Mouse (Mus musculus) embryonic facial prominence, embryonic 14.5 days (tissue): ENCODE measurements around the gene Pde1c. TPM values are rescaled to one million over a fixed set of nuclear protein-coding genes. Genes with fewer than 3 reads are reported as not detected.

Source experiments
- ATAC-seq: fragments of 200-750 bp; cut with Nextera tagmentation; 2 replicates; pipeline ENCODE4 v1.8.0; 2017; ENCODE audit warnings: low read depth, moderate number of reproducible peaks, moderate TSS enrichment
- DNase-seq: peaks from one replicate; pipeline ENCODE4 v3.0.0-alpha.2; 2015; ENCODE audit warnings: low spot score
- H3K27ac ChIP-seq: fragments of 300-500 bp; sonication (generic); replicated peaks from 2 replicates; pipeline ENCODE4 v1.5.1; 2014; ENCODE audit warnings: low read depth, mild to moderate bottlenecking, low read length, moderate library complexity
- H3K27me3 ChIP-seq: fragments of 300-500 bp; sonication (generic); replicated peaks from 2 replicates; pipeline ENCODE4 v1.6.1; 2014; ENCODE audit warnings: low read length; ENCODE audit not compliant: control insufficient read depth, insufficient read depth
- H3K36me3 ChIP-seq: fragments of 300-500 bp; sonication (generic); 2 replicates; pipeline ENCODE4 v1.6.1; 2014; ENCODE audit warnings: low read length, mixed read lengths; ENCODE audit not compliant: control insufficient read depth, insufficient read depth
- H3K4me1 ChIP-seq: fragments of 300-500 bp; sonication (generic); 2 replicates; pipeline ENCODE4 v1.6.1; 2014; ENCODE audit warnings: antibody characterized with exemption, low read length; ENCODE audit not compliant: control insufficient read depth, insufficient read depth
- H3K4me2 ChIP-seq: fragments of 300-500 bp; sonication (generic); 2 replicates; pipeline ENCODE4 v1.6.1; 2014; ENCODE audit warnings: low read depth, mild to moderate bottlenecking, low read length, moderate library complexity, mixed read lengths
- H3K4me3 ChIP-seq: fragments of 300-500 bp; sonication (generic); 2 replicates; pipeline ENCODE4 v1.5.1; 2014; ENCODE audit warnings: low read depth, mild to moderate bottlenecking, low read length
- H3K9ac ChIP-seq: fragments of 300-500 bp; sonication (generic); 2 replicates; pipeline ENCODE4 v1.6.1; 2014; ENCODE audit warnings: low read depth, mild to moderate bottlenecking, low read length, moderate library complexity, mixed read lengths
- H3K9me3 ChIP-seq: fragments of 300-500 bp; sonication (generic); 2 replicates; pipeline ENCODE4 v1.6.1; 2016; ENCODE audit warnings: low read length; ENCODE audit not compliant: control insufficient read depth
- WGBS: fragments of 180-500 bp; shearing (Covaris S2); extraction: QIAGEN DNeasy Blood & Tissue Kit; methylation state at CpG from one replicate; pipeline ENCODE4 v1.1.7; 2014; 5-methylcytosine and 5-hydroxymethylcytosine counted together
- polyA plus RNA-seq: library from polyadenylated mRNA; unstranded; fragments of >200 nt; fragmentation: Nextera tagmentation; extraction: Ambion mirVana; gene quantifications from 2 replicates; pipeline ENCODE4 v1.2.1, GENCODE M21; 2014

Pde1c gene
- polyA plus RNA-seq, 1 experiment from 2014 or later = 4.2 TPM

DNA sequence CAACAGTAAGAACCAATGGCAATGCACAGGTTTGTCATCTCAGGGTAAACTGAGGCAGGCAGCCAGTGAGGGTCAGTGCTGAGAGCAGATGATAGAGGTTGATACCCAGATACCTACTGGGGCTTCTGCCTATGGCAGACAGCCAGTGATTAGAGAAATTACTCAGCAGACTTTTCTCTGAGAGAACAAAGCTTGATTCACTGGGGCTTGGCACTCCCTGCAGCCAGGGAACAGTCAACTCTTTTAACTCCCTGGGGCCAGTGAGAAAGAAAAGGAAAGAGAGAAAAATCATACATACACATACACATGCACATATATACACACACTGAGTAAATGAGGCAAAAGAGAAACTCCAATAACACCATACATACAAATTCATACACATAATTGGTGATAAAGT is 505.2 kb downstream of the Pde1c start:
- Histone ChIP-seq H3K36me3 (no peaks in the 10 kb centered on the region), H3K4me1 (no peaks in the 10 kb centered on the region), H3K4me2 (no peak overlapping the region), H3K27me3 (no peaks in the 10 kb centered on the region), H3K9ac (no peak overlapping the region), H3K4me3 (no peak overlapping the region), H3K9me3 (no peaks in the 10 kb centered on the region), H3K27ac (no peak overlapping the region)
- DNase-seq = no peak
- no peak for ATAC-seq

- no peaks in the 10 kb centered on the region for H3K36me3 ChIP-seq
- no peaks in the 10 kb centered on the region for H3K27me3 ChIP-seq
- no peaks in the 10 kb centered on the region for H3K9me3 ChIP-seq
- H3K4me1 ChIP-seq = no peaks in the 10 kb centered on the region
- H3K9ac ChIP-seq = no peak overlapping the region
- 24% methylated on average over 4 of the region's 4 CpGs for WGBS
- peak; percentile 59 for DNase-seq
- no peak overlapping the region for H3K27ac ChIP-seq
- H3K4me2 ChIP-seq = no peak overlapping the region
- ATAC-seq = peak; percentile 44; the same call in 1 of the 2 replicates
- no peak overlapping the region for H3K4me3 ChIP-seq
Observed at GRCm38 (mm10) chr6:56049104-56049503, 519.8 kb downstream of the Pde1c start.

- DNase-seq = no peak
- no peak overlapping the region for H3K4me2 ChIP-seq
- ATAC-seq = no peak
- no peak overlapping the region for H3K9ac ChIP-seq
- no peak overlapping the region for H3K4me3 ChIP-seq
- no peaks in the 10 kb centered on the region for H3K36me3 ChIP-seq
- no peaks in the 10 kb centered on the region for H3K27me3 ChIP-seq
- no peak overlapping the region for H3K27ac ChIP-seq
- H3K9me3 ChIP-seq = no peaks in the 10 kb centered on the region
- H3K4me1 ChIP-seq = no peaks in the 10 kb centered on the region
- WGBS = 87% methylated on average over 3 of the region's 3 CpGs
Observed at GRCm38 (mm10) chr6:56048580-56048979, 520.3 kb downstream of the Pde1c start.

DNA sequence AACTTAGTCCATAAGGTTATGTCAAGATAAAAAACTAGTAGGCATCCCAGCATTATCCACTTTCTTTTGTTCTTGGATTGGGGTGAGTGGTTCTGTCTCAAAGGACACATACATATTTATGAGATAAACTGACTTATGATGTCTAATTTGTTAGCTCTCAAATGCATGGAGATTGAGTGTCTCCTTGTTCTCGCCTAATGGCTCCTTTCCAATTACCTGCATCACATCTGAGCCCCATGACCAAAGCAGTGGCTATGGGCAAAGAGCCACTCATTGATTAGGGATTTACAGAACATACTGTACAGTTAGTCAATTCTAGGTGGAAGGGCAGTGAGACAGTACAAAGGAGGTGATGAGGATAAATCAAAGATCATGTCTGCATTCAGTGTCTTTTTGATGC is 524.2 kb downstream of the Pde1c start:
- Histone ChIP-seq H3K27me3 (no peaks in the 10 kb centered on the region), H3K4me2 (no peak overlapping the region), H3K4me1 (no peaks in the 10 kb centered on the region), H3K36me3 (no peaks in the 10 kb centered on the region), H3K27ac (no peak overlapping the region), H3K4me3 (no peak overlapping the region), H3K9ac (no peak overlapping the region), H3K9me3 (no peaks in the 10 kb centered on the region)
- ATAC-seq (no peak), DNase-seq (no peak)
- 93% methylated on average over 1 of the region's 1 CpGs for WGBS

DNA sequence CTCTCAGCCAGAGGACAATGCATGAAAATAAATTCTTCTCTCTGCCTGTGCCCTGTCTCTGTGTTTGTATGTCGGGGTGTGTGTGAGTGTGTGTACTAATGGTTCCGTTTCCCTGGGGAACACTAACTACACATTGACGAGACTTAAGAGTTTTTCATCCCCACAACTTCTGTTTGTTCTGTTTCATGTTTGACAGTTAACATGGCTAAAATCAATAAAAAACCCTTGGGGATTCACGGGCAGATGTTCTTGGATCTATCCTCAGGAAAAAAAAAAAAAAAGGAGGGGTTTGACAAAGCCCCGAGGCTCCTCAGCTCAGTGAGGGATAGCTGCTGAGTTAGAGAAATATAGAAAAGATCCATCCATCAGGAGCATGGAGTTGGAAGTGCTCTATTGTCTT is 524.6 kb downstream of the Pde1c start:
- Histone ChIP-seq H3K4me1 (no peaks in the 10 kb centered on the region), H3K4me2 (no peak overlapping the region), H3K27me3 (no peaks in the 10 kb centered on the region), H3K9me3 (no peaks in the 10 kb centered on the region), H3K27ac (no peak overlapping the region), H3K9ac (no peak overlapping the region), H3K4me3 (no peak overlapping the region), H3K36me3 (no peaks in the 10 kb centered on the region)
- 47% methylated on average over 5 of the region's 5 CpGs for WGBS
- ATAC-seq (no peak), DNase-seq (no peak)

DNA sequence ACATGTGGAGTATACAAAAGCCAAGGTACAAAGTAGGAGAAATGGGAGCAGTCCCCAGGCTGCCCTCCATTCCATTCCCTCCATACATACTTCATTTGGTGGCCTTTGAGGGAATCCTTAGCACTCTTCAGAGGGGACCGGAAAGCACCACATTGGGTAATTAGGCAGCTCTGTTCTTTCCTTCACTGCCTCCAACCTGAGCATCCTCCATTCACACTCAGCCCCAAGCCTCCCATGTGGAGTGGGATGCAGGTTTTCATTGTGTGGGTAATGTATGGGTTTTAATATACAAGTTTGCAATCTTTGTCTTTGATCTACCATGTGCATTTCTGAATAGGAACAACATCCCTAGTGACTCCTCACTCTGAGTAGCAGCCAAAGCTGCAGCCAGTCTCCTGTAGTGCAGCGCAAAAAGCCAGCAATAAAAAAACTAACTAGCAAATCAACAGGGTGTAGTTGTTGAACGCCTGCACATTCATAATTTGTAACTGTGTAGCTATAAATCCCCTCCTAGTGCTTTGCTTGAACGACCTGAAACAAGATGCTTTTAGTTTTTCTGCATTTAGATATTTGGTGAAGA is 529.3 kb downstream of the Pde1c start:
- H3K9me3 ChIP-seq = no peaks in the 10 kb centered on the region
- DNase-seq (no peak), ATAC-seq (no peak)
- no peak overlapping the region for H3K4me2 ChIP-seq
- H3K27me3 ChIP-seq = no peaks in the 10 kb centered on the region
- no peak overlapping the region for H3K27ac ChIP-seq
- H3K36me3 ChIP-seq = no peaks in the 10 kb centered on the region
- H3K4me1 ChIP-seq = no peaks in the 10 kb centered on the region
- H3K9ac ChIP-seq = no peak overlapping the region
- WGBS = 68% methylated on average over 4 of the region's 4 CpGs
- no peak overlapping the region for H3K4me3 ChIP-seq

DNA sequence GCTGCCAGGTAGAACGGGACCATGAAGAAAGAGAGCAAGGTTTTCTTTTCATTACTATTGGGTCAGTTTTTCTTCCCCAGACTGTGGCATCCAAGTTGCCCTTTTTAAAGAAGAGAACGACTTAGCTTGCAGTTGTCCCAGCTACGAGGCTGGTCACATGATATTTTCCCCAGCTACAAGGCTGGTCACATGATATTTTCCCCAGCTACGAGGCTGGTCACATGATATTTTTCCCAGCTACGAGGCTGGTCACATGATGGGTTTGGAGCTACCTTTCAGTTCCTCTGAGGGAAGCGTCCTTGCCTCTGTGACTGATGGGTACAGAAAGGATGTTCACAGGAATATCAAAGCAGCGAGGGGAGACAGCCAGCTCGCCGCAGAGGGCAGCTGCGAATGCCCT is 533.8 kb downstream of the Pde1c start:
- Histone ChIP-seq H3K4me3 (no peak overlapping the region), H3K27me3 (no peaks in the 10 kb centered on the region), H3K4me1 (no peaks in the 10 kb centered on the region), H3K9me3 (no peaks in the 10 kb centered on the region), H3K9ac (no peak overlapping the region), H3K36me3 (no peaks in the 10 kb centered on the region), H3K27ac (no peak overlapping the region), H3K4me2 (no peak overlapping the region)
- whole genome bisulfite sequencing = 74% methylated on average over 10 of the region's 10 CpGs
- no peak for ATAC-seq
- no peak for DNase-seq

DNA sequence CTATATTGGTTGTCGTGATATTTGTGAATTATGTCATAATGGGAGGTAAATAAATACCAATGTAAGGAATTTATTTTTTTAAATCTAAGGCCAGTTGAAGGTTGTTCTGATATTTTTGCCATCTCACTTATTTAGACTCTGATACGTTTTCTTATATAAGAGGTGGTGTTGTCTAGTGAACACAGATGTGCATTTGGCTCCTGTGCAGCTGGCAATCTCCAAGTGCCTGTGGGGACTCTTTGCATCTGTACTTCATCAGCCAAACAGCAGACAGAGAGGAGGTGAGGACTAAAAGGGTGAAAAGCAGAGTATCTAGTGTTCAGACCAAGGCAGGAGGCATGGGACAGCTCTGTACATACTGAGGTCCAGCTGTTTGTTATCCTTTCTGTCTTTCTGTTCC is 536.7 kb downstream of the Pde1c start:
- Histone ChIP-seq H3K27me3 (no peaks in the 10 kb centered on the region), H3K4me1 (no peaks in the 10 kb centered on the region), H3K36me3 (no peaks in the 10 kb centered on the region), H3K4me3 (no peak overlapping the region), H3K9me3 (no peaks in the 10 kb centered on the region), H3K9ac (no peak overlapping the region), H3K4me2 (no peak overlapping the region), H3K27ac (no peak overlapping the region)
- 52% methylated on average over 2 of the region's 2 CpGs for WGBS
- ATAC-seq = no peak
- peak; percentile 44 for DNase-seq

DNA sequence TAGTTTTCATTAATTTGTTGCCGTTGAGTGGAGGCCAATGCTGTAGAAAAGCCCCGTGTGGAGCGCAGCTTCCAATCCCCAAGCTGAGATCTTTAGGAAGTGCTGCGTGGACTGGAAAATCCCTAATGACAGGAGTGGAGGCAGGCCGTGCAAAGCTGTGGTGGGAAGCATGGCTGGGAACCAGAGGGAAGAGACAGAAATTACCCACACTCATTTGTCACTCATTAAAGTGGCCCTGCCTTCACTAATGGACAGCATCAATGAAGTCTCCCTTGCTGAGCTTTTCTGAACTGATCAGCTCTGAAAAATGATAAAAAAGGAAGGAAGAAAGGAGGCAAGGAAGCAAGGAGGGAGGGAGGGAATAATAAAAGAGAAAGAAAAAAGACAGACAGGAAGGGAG is 538.9 kb downstream of the Pde1c start:
- H3K9ac ChIP-seq = no peak overlapping the region
- H3K9me3 ChIP-seq = no peaks in the 10 kb centered on the region
- no peak overlapping the region for H3K27ac ChIP-seq
- 40% methylated on average over 5 of the region's 5 CpGs for WGBS
- ATAC-seq = no peak
- no peak for DNase-seq
- no peak overlapping the region for H3K4me2 ChIP-seq
- no peak overlapping the region for H3K4me3 ChIP-seq
- no peaks in the 10 kb centered on the region for H3K4me1 ChIP-seq
- H3K36me3 ChIP-seq = no peaks in the 10 kb centered on the region
- H3K27me3 ChIP-seq = no peaks in the 10 kb centered on the region
